Mouse (Mus musculus) effector memory CD4-positive, alpha-beta T cell, adult 7 months (primary cell): ENCODE measurements around the gene Grm8. TPM values are rescaled to one million over a fixed set of nuclear protein-coding genes. Genes with fewer than 3 reads are reported as not detected.

ENCODE experiments used
- polyA plus RNA-seq: library from polyadenylated mRNA; unstranded; fragments of 100-300 nt; shearing (Covaris generic); gene quantifications from one replicate; pipeline ENCODE4 v1.2.1, GENCODE M21; 2017

Gene Grm8
- not detected for polyA plus RNA-seq

DNA sequence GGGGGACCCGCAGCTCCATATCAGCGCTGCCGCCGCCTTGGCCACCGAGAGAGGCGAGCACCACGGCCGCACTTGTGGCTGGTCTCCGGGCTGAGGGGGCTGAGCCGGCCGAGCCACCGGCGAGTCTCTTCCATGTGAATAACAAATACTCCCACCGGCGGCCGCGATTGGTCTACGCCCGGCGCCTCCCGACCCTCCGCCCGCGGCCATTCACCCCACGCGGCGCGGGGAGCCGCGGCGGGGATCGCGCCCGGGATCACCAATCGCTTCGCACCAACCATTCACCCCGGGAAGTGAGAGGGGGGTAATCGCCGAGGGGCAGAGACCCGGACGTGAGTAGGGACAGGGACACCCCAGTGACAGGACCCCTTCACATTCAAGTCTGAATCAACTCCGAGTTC is at the start of gene Grm8:
Gene Grm8 (minus strand): TSS at position 178 of the 401 bp plus-strand sequence.

